25 mouse cellular contexts compared by ENCODE assay signal in the genomic region with DNA sequence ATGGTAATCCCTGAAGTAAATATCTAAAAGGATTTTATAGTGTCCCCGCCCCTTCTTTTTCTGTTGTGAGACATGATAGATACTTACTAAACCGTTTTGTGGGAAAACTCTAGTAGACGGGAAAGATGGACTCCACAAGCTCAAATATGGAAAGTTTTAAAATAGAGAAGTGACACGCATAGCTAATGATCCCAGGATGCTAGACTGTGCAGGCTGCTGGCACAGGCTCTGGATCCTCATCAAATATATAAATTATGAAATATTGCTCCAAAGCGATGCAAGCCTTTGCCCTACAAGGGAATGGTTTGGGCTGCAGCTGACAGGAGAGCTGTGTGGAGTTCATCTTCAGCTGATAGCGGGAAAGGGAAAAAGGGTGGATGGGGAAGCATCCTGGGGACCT. TPM values are rescaled to one million over a fixed set of nuclear protein-coding genes. Genes with fewer than 3 reads are reported as not detected.
DNase-seq lines count a peak whose midpoint lies in the region; ATAC-seq and TF ChIP-seq lines count a peak whose summit lies in the region.
"Had no signal": no experiment of that assay in that cellular context is flagged by ENCODE, and none has a peak within 500 bp of the region (broad histone marks: within the 10 kb centered on the region; RNA-seq: fewer than 3 reads in every experiment).

No protein-coding gene starts in this region.

- H3K36me3 ChIP-seq in forebrain, postnatal 0 days (ENCODE audit: insufficient read depth), result no peaks in the 10 kb centered on the region
- no peaks in the 10 kb centered on the region for H3K36me3 ChIP-seq in forebrain, embryonic 16.5 days (ENCODE audit: control insufficient read depth, insufficient read depth)
- H3K36me3 ChIP-seq in heart, embryonic 12.5 days, result no peaks in the 10 kb centered on the region
- H3K36me3 ChIP-seq in embryonic facial prominence, embryonic 15.5 days, result no peaks in the 10 kb centered on the region
- H3K36me3 ChIP-seq: embryonic facial prominence, embryonic 13.5 days; forebrain, embryonic 10.5 days; forebrain, embryonic 12.5 days had no signal

- ATAC-seq in forebrain, postnatal 0 days, result peak; percentile 59
- ATAC-seq in forebrain, embryonic 16.5 days, result no peak
- ATAC-seq in heart, embryonic 12.5 days (ENCODE audit: insufficient number of reproducible peaks, low FRiP score), result no peak
- ATAC-seq in embryonic facial prominence, embryonic 15.5 days (ENCODE audit: insufficient number of reproducible peaks, low FRiP score, low TSS enrichment, low read depth), result 0 out of 2 replicates have a peak, but pooled peaks have one; percentile 72
- ATAC-seq: activated CD4-positive, CD25-positive, alpha-beta regulatory T cell, adult 4 months; forebrain, embryonic 14.5 days; Patski had no signal

- H3K9ac ChIP-seq in forebrain, postnatal 0 days, result no peak overlapping the region
- H3K9ac ChIP-seq in forebrain, embryonic 16.5 days (replicated peaks; ENCODE audit: low read depth, low read length), result no peak overlapping the region
- H3K9ac ChIP-seq in heart, embryonic 12.5 days, result no peak overlapping the region
- H3K9ac ChIP-seq in embryonic facial prominence, embryonic 15.5 days, result no peak overlapping the region
- H3K9ac ChIP-seq: embryonic facial prominence, embryonic 13.5 days; forebrain, embryonic 12.5 days had no signal

- no peak overlapping the region for H3K27ac ChIP-seq in forebrain, postnatal 0 days (ENCODE audit: low read depth, low read length)
- H3K27ac ChIP-seq in forebrain, embryonic 16.5 days (ENCODE audit: low read length), result no peak overlapping the region
- no peak overlapping the region for H3K27ac ChIP-seq in heart, embryonic 12.5 days (ENCODE audit: poor library complexity, severe bottlenecking)
- H3K27ac ChIP-seq in embryonic facial prominence, embryonic 15.5 days (replicated peaks), result peak overlapping the region; percentile 74
- H3K27ac ChIP-seq: embryonic facial prominence, embryonic 13.5 days; forebrain, embryonic 10.5 days; forebrain, embryonic 12.5 days had no signal

- no peak for TF ChIP-seq CTCF in forebrain, postnatal 0 days (IDR thresholded peaks at IDR 0.05; ENCODE audit: low read depth)

- no peaks in the 10 kb centered on the region for H3K4me1 ChIP-seq in forebrain, postnatal 0 days (ENCODE audit: insufficient read depth)
- H3K4me1 ChIP-seq in forebrain, embryonic 16.5 days (replicated peaks; ENCODE audit: control insufficient read depth, insufficient read depth, low read length), result no peaks in the 10 kb centered on the region
- H3K4me1 ChIP-seq in heart, embryonic 12.5 days (replicated peaks), result no peaks in the 10 kb centered on the region
- H3K4me1 ChIP-seq in embryonic facial prominence, embryonic 15.5 days, result peaks cover 8% of the 10 kb centered on the region
- H3K4me1 ChIP-seq: forebrain, embryonic 10.5 days; forebrain, embryonic 12.5 days had no signal

- DNase-seq in forebrain, postnatal 0 days, result peak; percentile 20
- DNase-seq in heart, adult 11 months, result peak; percentile 71
- DNase-seq in brain, adult 2 months (ENCODE audit: low read depth, low spot score), result peak; percentile 16
- no peak for DNase-seq in spleen, postnatal 36 days (ENCODE audit: low spot score in 2 of 2)
- DNase-seq in adrenal gland, adult 18-20 months (ENCODE audit: low spot score in 2 of 2), result no peak
- DNase-seq: adrenal gland, adult 2 months; adrenal gland, postnatal 10 days; adrenal gland, postnatal 25 days; cerebellum, adult 11-12 months; cerebellum, adult 2 months; cerebellum, adult 9-10 months; cerebellum, postnatal 10 days; cerebellum, postnatal 25 days had no signal

- H3K27me3 ChIP-seq in forebrain, postnatal 0 days (ENCODE audit: insufficient read depth, low read length), result no peaks in the 10 kb centered on the region
- no peaks in the 10 kb centered on the region for H3K27me3 ChIP-seq in forebrain, embryonic 16.5 days (replicated peaks; ENCODE audit: control insufficient read depth, insufficient read depth, low read length)
- no peaks in the 10 kb centered on the region for H3K27me3 ChIP-seq in heart, embryonic 12.5 days (replicated peaks)
- no peaks in the 10 kb centered on the region for H3K27me3 ChIP-seq in embryonic facial prominence, embryonic 15.5 days
- H3K27me3 ChIP-seq: embryonic facial prominence, embryonic 13.5 days; forebrain, embryonic 12.5 days; Patski had no signal

- H3K4me2 ChIP-seq in forebrain, postnatal 0 days (ENCODE audit: low read depth), result no peak overlapping the region
- no peak overlapping the region for H3K4me2 ChIP-seq in forebrain, embryonic 16.5 days (ENCODE audit: low read length)
- no peak overlapping the region for H3K4me2 ChIP-seq in heart, embryonic 12.5 days
- H3K4me2 ChIP-seq in embryonic facial prominence, embryonic 15.5 days (replicated peaks), result no peak overlapping the region
- H3K4me2 ChIP-seq: embryonic facial prominence, embryonic 13.5 days; forebrain, embryonic 12.5 days had no signal

- WGBS in forebrain, postnatal 0 days, result 72% methylated on average over 6 of the region's 6 CpGs
- WGBS in forebrain, embryonic 16.5 days, result 80% methylated on average over 6 of the region's 6 CpGs
- 81% methylated on average over 6 of the region's 6 CpGs for WGBS in heart, embryonic 12.5 days
- WGBS in embryonic facial prominence, embryonic 15.5 days, result 47% methylated on average over 6 of the region's 6 CpGs

- H3K4me3 ChIP-seq in forebrain, postnatal 0 days (ENCODE audit: low read depth, low read length), result no peak overlapping the region
- H3K4me3 ChIP-seq in forebrain, embryonic 16.5 days (replicated peaks; ENCODE audit: low read length), result no peak overlapping the region
- no peak overlapping the region for H3K4me3 ChIP-seq in heart, embryonic 12.5 days
- no peak overlapping the region for H3K4me3 ChIP-seq in embryonic facial prominence, embryonic 15.5 days (replicated peaks)
- H3K4me3 ChIP-seq: embryonic facial prominence, embryonic 13.5 days; erythroblast, embryonic 14.5 days; forebrain, embryonic 10.5 days; forebrain, embryonic 12.5 days had no signal

- H3K9me3 ChIP-seq in forebrain, postnatal 0 days (ENCODE audit: low read length), result no peaks in the 10 kb centered on the region
- no peaks in the 10 kb centered on the region for H3K9me3 ChIP-seq in forebrain, embryonic 16.5 days (ENCODE audit: control insufficient read depth, low read length)
- H3K9me3 ChIP-seq in heart, embryonic 12.5 days (replicated peaks), result no peaks in the 10 kb centered on the region
- H3K9me3 ChIP-seq in embryonic facial prominence, embryonic 15.5 days (replicated peaks), result no peaks in the 10 kb centered on the region
- H3K9me3 ChIP-seq: embryonic facial prominence, embryonic 13.5 days; forebrain, embryonic 10.5 days; forebrain, embryonic 12.5 days had no signal

RNA-seq across cellular contexts. Expression of a gene that starts 50.2 kb away (rescaled TPM):
- total RNA-seq in forebrain, postnatal 0 days (2014; rRNA removed), result 0.29 TPM in 1 of 2 replicates, not detected in the other
- 0.25 and 0.44 TPM in 2 replicates for polyA plus RNA-seq in forebrain, postnatal 0 days (2015; fragmentation: Nextera tagmentation; extraction: Ambion mirVana)
- polyA plus RNA-seq in forebrain, embryonic 16.5 days (2015; fragmentation: Nextera tagmentation; extraction: Ambion mirVana), result not detected in 2 replicates
- 0.12 and 0.17 TPM in 2 replicates for polyA plus RNA-seq in heart, embryonic 12.5 days (2016; fragmentation: Nextera tagmentation; extraction: Ambion mirVana)
- polyA plus RNA-seq in embryonic facial prominence, embryonic 15.5 days (2015; fragmentation: Nextera tagmentation; extraction: Ambion mirVana), result 1.3 and 1.8 TPM in 2 replicates
- total RNA-seq in adrenal gland, adult 18-20 months (2021), result 10 to 100 TPM in 1 of 2 experiments, under 1 TPM in 1; 0.22 to 11.7 TPM
- total RNA-seq: MEL had no signal
- polyA plus RNA-seq: activated CD4-positive, CD25-positive, alpha-beta regulatory T cell, adult 4 months; C2C12; erythroblast, embryonic 14.5 days; Patski had no signal

Comparison
In these comparisons a context has a peak if more than half of its experiments do, and no peak if none do; other contexts are left out.
1. ATAC-seq: peak in forebrain, postnatal 0 days (single experiment) and embryonic facial prominence, embryonic 15.5 days (single experiment); none in forebrain, embryonic 16.5 days (single experiment) and heart, embryonic 12.5 days (single experiment).
2. DNase-seq: peak in forebrain, postnatal 0 days (single experiment), heart, adult 11 months (single experiment) and brain, adult 2 months (single experiment); none in spleen, postnatal 36 days (0 of 2) and adrenal gland, adult 18-20 months (0 of 2).